Mouse (Mus musculus): ENCODE data around the gene Olfr835. TPM values are rescaled to one million over a fixed set of nuclear protein-coding genes. Genes with fewer than 3 reads are reported as not detected.

The Olfr835 gene
- polyA plus RNA-seq (2014; fragmentation: Nextera tagmentation; extraction: Ambion mirVana): not detected in 2 replicates

DNA sequence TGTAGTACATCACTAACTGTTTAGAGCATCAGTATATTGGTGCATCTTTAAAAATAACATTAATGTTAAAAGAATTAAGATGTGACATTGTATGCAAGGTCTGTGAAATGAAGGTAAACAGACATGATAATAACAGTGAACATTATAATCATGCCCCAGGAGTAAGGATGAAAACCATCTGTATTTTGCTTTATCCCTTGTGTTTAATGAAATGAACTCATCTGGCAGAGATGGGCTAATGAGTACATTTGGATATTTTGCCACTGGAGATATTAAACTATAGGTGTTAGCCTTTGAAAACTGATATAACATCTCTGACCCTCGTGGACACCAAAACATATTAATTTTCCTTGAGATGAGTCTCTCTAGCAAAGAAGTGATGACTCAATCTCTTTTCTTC is at the start of gene Olfr835:
Gene Olfr835, plus strand, starts transcription at position 301 of the 400 bp plus-strand sequence.
- no peak within 1 kb of the TSS for H3K9ac ChIP-seq (ENCODE audit: low read length)
- H3K27me3 ChIP-seq (ENCODE audit: control insufficient read depth, insufficient read depth, low read length): no peaks in the 10 kb centered on the region
- H3K4me3 ChIP-seq (ENCODE audit: low read depth, low read length): no peak within 1 kb of the TSS
- H3K4me1 ChIP-seq (ENCODE audit: control insufficient read depth, insufficient read depth, low read length): no peaks in the 10 kb centered on the region
- no peak within 1 kb of the TSS for H3K4me2 ChIP-seq (ENCODE audit: low read depth)
- no peak within 1 kb of the TSS for H3K27ac ChIP-seq (ENCODE audit: low read depth, low read length)
- no peaks in the 10 kb centered on the region for H3K36me3 ChIP-seq (ENCODE audit: control insufficient read depth, insufficient read depth, low read length)
- no peak for ATAC-seq (ENCODE audit: insufficient read depth, low FRiP score, low TSS enrichment)
- H3K9me3 ChIP-seq (ENCODE audit: control insufficient read depth, low read length): no peaks in the 10 kb centered on the region
- WGBS: 62% methylated on average over 1 of the region's 1 CpGs
- no peak for DNase-seq (ENCODE audit: low spot score)

GRCm38 (mm10) chr9:18987690-18988089 is 44.8 kb upstream of the Olfr835 start, which contains the start of gene Olfr834:
Gene Olfr834, plus strand, starts transcription at chr9:18987990.
- Histone ChIP-seq H3K4me2 (ENCODE audit: low read depth) (no peak within 1 kb of the TSS), H3K4me3 (ENCODE audit: low read depth, low read length) (no peak within 1 kb of the TSS), H3K4me1 (ENCODE audit: control insufficient read depth, insufficient read depth, low read length) (no peaks in the 10 kb centered on the region), H3K27ac (ENCODE audit: low read depth, low read length) (no peak within 1 kb of the TSS), H3K27me3 (ENCODE audit: control insufficient read depth, insufficient read depth, low read length) (no peaks in the 10 kb centered on the region), H3K36me3 (ENCODE audit: control insufficient read depth, insufficient read depth, low read length) (no peaks in the 10 kb centered on the region), H3K9ac (ENCODE audit: low read length) (no peak within 1 kb of the TSS), H3K9me3 (ENCODE audit: control insufficient read depth, low read length) (no peaks in the 10 kb centered on the region)
- ATAC-seq (ENCODE audit: insufficient read depth, low FRiP score, low TSS enrichment) (no peak), DNase-seq (ENCODE audit: low spot score) (no peak)
- WGBS: 91% methylated on average over 3 of the region's 3 CpGs

GRCm38 (mm10) chr9:19084986-19085385 is 52.5 kb downstream of the Olfr835 start:
- WGBS: 49% methylated on average over 3 of the region's 3 CpGs
- Histone ChIP-seq H3K27ac (ENCODE audit: low read depth, low read length) (no peak overlapping the region), H3K4me2 (ENCODE audit: low read depth) (no peak overlapping the region), H3K27me3 (ENCODE audit: control insufficient read depth, insufficient read depth, low read length) (no peaks in the 10 kb centered on the region), H3K4me1 (ENCODE audit: control insufficient read depth, insufficient read depth, low read length) (no peaks in the 10 kb centered on the region), H3K4me3 (ENCODE audit: low read depth, low read length) (no peak overlapping the region), H3K36me3 (ENCODE audit: control insufficient read depth, insufficient read depth, low read length) (no peaks in the 10 kb centered on the region), H3K9ac (ENCODE audit: low read length) (no peak overlapping the region), H3K9me3 (ENCODE audit: control insufficient read depth, low read length) (peaks cover 3% of the 10 kb centered on the region; the same call in 1 of the 2 replicates)
- DNase-seq (ENCODE audit: low spot score): no peak
- ATAC-seq (ENCODE audit: insufficient read depth, low FRiP score, low TSS enrichment): no peak

Other genes starting within 250 kb of the Olfr835 start
- not detected in 2 replicates for gene Olfr828, start 213.2 kb upstream of the Olfr835 start, polyA plus RNA-seq (2014; fragmentation: Nextera tagmentation; extraction: Ambion mirVana)
- gene Olfr829, start 177.8 kb upstream of the Olfr835 start, polyA plus RNA-seq (2014; fragmentation: Nextera tagmentation; extraction: Ambion mirVana): not detected in 2 replicates
- not detected in 2 replicates for gene Olfr830, start 158.0 kb upstream of the Olfr835 start, polyA plus RNA-seq (2014; fragmentation: Nextera tagmentation; extraction: Ambion mirVana)
- gene Olfr832, start 95.6 kb upstream of the Olfr835 start, polyA plus RNA-seq (2014; fragmentation: Nextera tagmentation; extraction: Ambion mirVana): not detected in 2 replicates
- not detected in 2 replicates for gene Olfr834, start 44.7 kb upstream of the Olfr835 start, polyA plus RNA-seq (2014; fragmentation: Nextera tagmentation; extraction: Ambion mirVana)
- gene Olfr836, start 87.6 kb downstream of the Olfr835 start, polyA plus RNA-seq (2014; fragmentation: Nextera tagmentation; extraction: Ambion mirVana): not detected in 2 replicates
- not detected in 2 replicates for gene Olfr837, start 103.6 kb downstream of the Olfr835 start, polyA plus RNA-seq (2014; fragmentation: Nextera tagmentation; extraction: Ambion mirVana)
- gene Olfr839-ps1, start 144.6 kb downstream of the Olfr835 start, polyA plus RNA-seq (2014; fragmentation: Nextera tagmentation; extraction: Ambion mirVana): not detected in 2 replicates
- gene Olfr843, start 219.3 kb downstream of the Olfr835 start, polyA plus RNA-seq (2014; fragmentation: Nextera tagmentation; extraction: Ambion mirVana): not detected in 2 replicates